Mouse (Mus musculus) liver, adult 2 months (tissue): Measurements from ENCODE around the gene Mrps2. TPM values are rescaled to one million over a fixed set of nuclear protein-coding genes. Genes with fewer than 3 reads are reported as not detected.
A peak's percentile ranks its signal among the peaks of the same experiment; 100 is the strongest.

Experiments
- DNase-seq: peaks from one replicate; pipeline ENCODE4 v3.0.0-alpha.2; 2011; ENCODE audit warnings: low read depth, low spot score; ENCODE audit errors: extremely low read depth
- H3K27ac ChIP-seq: fragments of 200-500 bp; replicated peaks from 2 replicates; pipeline ENCODE4 v1.5.1; 2012; ENCODE audit warnings: low read depth, mild to moderate bottlenecking, control low read depth, inconsistent platforms, low read length; ENCODE audit not compliant: insufficient read depth
- H3K27me3 ChIP-seq: fragments of 200-500 bp; 2 replicates; pipeline ENCODE4 v1.6.1; 2012; ENCODE audit warnings: mild to moderate bottlenecking, moderate library complexity, low read length, inconsistent platforms; ENCODE audit not compliant: control insufficient read depth, insufficient read depth
- H3K36me3 ChIP-seq: fragments of 200-500 bp; 2 replicates; pipeline ENCODE4 v1.6.1; 2012; ENCODE audit warnings: low read length, inconsistent platforms; ENCODE audit not compliant: control insufficient read depth, insufficient read depth
- H3K4me1 ChIP-seq: fragments of 200-500 bp; 2 replicates; pipeline ENCODE4 v1.6.1; 2011; ENCODE audit warnings: low read length; ENCODE audit not compliant: control insufficient read depth, insufficient read depth
- H3K4me3 ChIP-seq: fragments of 200-500 bp; 2 replicates; pipeline ENCODE4 v1.5.1; 2011; ENCODE audit warnings: low read depth, mild to moderate bottlenecking, control low read depth, low read length, moderate library complexity; ENCODE audit not compliant: insufficient read depth
- H3K79me2 ChIP-seq: fragments of 200-500 bp; 2 replicates; pipeline ENCODE4 v1.6.1; 2012; ENCODE audit warnings: inconsistent platforms, mild to moderate bottlenecking, low read length, moderate library complexity; ENCODE audit not compliant: control insufficient read depth, insufficient read depth
- H3K9ac ChIP-seq: fragments of 200-500 bp; 2 replicates; pipeline ENCODE4 v1.6.1; 2012; ENCODE audit warnings: low read depth, mild to moderate bottlenecking, control low read depth, inconsistent platforms, low read length
- CTCF ChIP-seq: fragments of 200-500 bp; IDR thresholded peaks from 2 replicates; pipeline ENCODE4 v1.5.1; 2011; ENCODE audit warnings: low read depth, low read length, control low read depth
- POLR2A ChIP-seq: fragments of 200-500 bp; IDR thresholded peaks from 2 replicates; pipeline ENCODE4 v1.6.1; 2011; ENCODE audit warnings: low read length, control low read depth; ENCODE audit not compliant: insufficient read depth; ENCODE audit errors: extremely low read depth
- WGBS: fragments of 180-500 bp; shearing (Covaris S2); methylation state at CpG from one replicate; pipeline ENCODE4 v1.1.7; 2018; 5-methylcytosine and 5-hydroxymethylcytosine counted together
- polyA plus RNA-seq: library from polyadenylated mRNA; depleted of rRNA; stranded (reverse); fragments of >200 nt; gene quantifications from 2 replicates; pipeline ENCODE4 v1.2.3, GENCODE M21; 2012
- total RNA-seq: library from RNA; depleted of rRNA; stranded (reverse); fragments of >200 nt; gene quantifications from 2 replicates; pipeline ENCODE4 v1.2.3, GENCODE M21; 2014

Gene Mrps2
- total and polyA plus RNA-seq, 2 experiments = 10.9 to 52.3 TPM

- H3K79me2 ChIP-seq = no peaks in the 10 kb centered on the region
- DNase-seq = no peak
- no CpG with 5 or more reads among the region's 2 CpGs for WGBS
Measured at GRCm38 (mm10) chr2:28433512-28433911, 34.4 kb upstream of the Mrps2 start.

GRCm38 (mm10) chr2:28435401-28435800 is 32.5 kb upstream of the Mrps2 start:
- no peak for DNase-seq
- Histone ChIP-seq H3K27ac (no peak overlapping the region), H3K9ac (no peak overlapping the region), H3K4me1 (peaks cover 1% of the 10 kb centered on the region; the same call in 1 of the 2 replicates), H3K36me3 (no peaks in the 10 kb centered on the region), H3K79me2 (no peaks in the 10 kb centered on the region), H3K27me3 (no peaks in the 10 kb centered on the region), H3K4me3 (no peak overlapping the region)
- no peak for TF ChIP-seq CTCF
- no peak for TF ChIP-seq POLR2A
- 86% methylated on average over 11 of the region's 11 CpGs for WGBS

More at GRCm38 (mm10) chr2:28433512-28433911, 34.4 kb upstream of the Mrps2 start:
- Histone ChIP-seq H3K4me3 (no peak overlapping the region), H3K9ac (no peak overlapping the region), H3K27ac (no peak overlapping the region), H3K27me3 (no peaks in the 10 kb centered on the region), H3K36me3 (no peaks in the 10 kb centered on the region), H3K4me1 (peaks cover 1% of the 10 kb centered on the region; the same call in 1 of the 2 replicates)
- TF ChIP-seq POLR2A (no peak), CTCF (no peak)

GRCm38 (mm10) chr2:28440842-28441241 is 27.0 kb upstream of the Mrps2 start:
- Histone ChIP-seq H3K27ac (no peak overlapping the region), H3K36me3 (no peaks in the 10 kb centered on the region), H3K4me1 (no peaks in the 10 kb centered on the region; the same call in 1 of the 2 replicates), H3K27me3 (no peaks in the 10 kb centered on the region), H3K79me2 (no peaks in the 10 kb centered on the region), H3K9ac (no peak overlapping the region), H3K4me3 (no peak overlapping the region)
- WGBS = 70% methylated on average over 6 of the region's 6 CpGs
- DNase-seq = no peak
- no peak for TF ChIP-seq POLR2A
- no peak for TF ChIP-seq CTCF

- H3K36me3 ChIP-seq = no peaks in the 10 kb centered on the region
- H3K4me3 ChIP-seq = no peak overlapping the region
- H3K27ac ChIP-seq = no peak overlapping the region
- no peaks in the 10 kb centered on the region; the same call in 1 of the 2 replicates for H3K4me1 ChIP-seq
- WGBS = 90% methylated on average over 4 of the region's 4 CpGs
- H3K9ac ChIP-seq = no peak overlapping the region
- TF ChIP-seq POLR2A (no peak), CTCF (no peak)
- no peak for DNase-seq
- H3K79me2 ChIP-seq = no peaks in the 10 kb centered on the region
- H3K27me3 ChIP-seq = peaks cover 16% of the 10 kb centered on the region
Measured at GRCm38 (mm10) chr2:28445082-28445481, 22.8 kb upstream of the Mrps2 start.

- peak overlapping the region; percentile 62; the same call in 1 of the 2 replicates for H3K9ac ChIP-seq
- peaks cover 16% of the 10 kb centered on the region for H3K27me3 ChIP-seq
- no peaks in the 10 kb centered on the region for H3K36me3 ChIP-seq
- DNase-seq = no peak
- no peaks in the 10 kb centered on the region for H3K79me2 ChIP-seq
- H3K4me1 ChIP-seq = no peaks in the 10 kb centered on the region; the same call in 1 of the 2 replicates
- TF ChIP-seq POLR2A = no peak
- TF ChIP-seq CTCF = no peak
- H3K4me3 ChIP-seq = peak overlapping the region; percentile 59; the same call in 1 of the 2 replicates
- H3K27ac ChIP-seq = no peak overlapping the region
- WGBS = 20% methylated on average over 5 of the region's 5 CpGs
Measured at GRCm38 (mm10) chr2:28446181-28446514, 21.7 kb upstream of the Mrps2 start.

GRCm38 (mm10) chr2:28446515-28447314 is 21.2 kb upstream of the Mrps2 start, which contains the start of gene Ppp1r26:
Ppp1r26 (plus strand) TSS chr2:28446800.
- TF ChIP-seq POLR2A (no peak), CTCF (no peak)
- no peaks in the 10 kb centered on the region for H3K79me2 ChIP-seq
- DNase-seq = no peak
- no peaks in the 10 kb centered on the region for H3K36me3 ChIP-seq
- H3K4me1 ChIP-seq = no peaks in the 10 kb centered on the region
- WGBS = 2% methylated on average over 91 of the region's 118 CpGs
- peak within 1 kb of the TSS; percentile 62 for H3K9ac ChIP-seq
- peak within 1 kb of the TSS; percentile 59; the same call in 1 of the 2 replicates for H3K4me3 ChIP-seq
- H3K27me3 ChIP-seq = peaks cover 16% of the 10 kb centered on the region
- H3K27ac ChIP-seq = no peak within 1 kb of the TSS
